Mouse (Mus musculus): ENCODE measurements around the gene Cct8l1. TPM values are rescaled to one million over a fixed set of nuclear protein-coding genes. Genes with fewer than 3 reads are reported as not detected.

Gene Cct8l1
- total RNA-seq, 2 experiments from 2014 or later: not detected

- DNase-seq (ENCODE audit: low spot score in 2 of 2): no peak
- intact Hi-C loops (cut with DNase I): loop anchor here (1.0 to 10.0 kb wide), 2 partner anchors 30 to 306 kb away; no protein-coding TSS in a partner anchor
Observed at GRCm38 (mm10) chr5:25528851-25529528, 13.1 kb downstream of the Cct8l1 start.

- intact Hi-C loops (cut with DNase I): loop anchor here (1.0 to 10.0 kb wide), 2 partner anchors 30 to 305 kb away; no protein-coding TSS in a partner anchor
- peak; percentile 100 for DNase-seq (ENCODE audit: low spot score in 2 of 2)
Observed at GRCm38 (mm10) chr5:25529529-25530421, 13.9 kb downstream of the Cct8l1 start.

DNA sequence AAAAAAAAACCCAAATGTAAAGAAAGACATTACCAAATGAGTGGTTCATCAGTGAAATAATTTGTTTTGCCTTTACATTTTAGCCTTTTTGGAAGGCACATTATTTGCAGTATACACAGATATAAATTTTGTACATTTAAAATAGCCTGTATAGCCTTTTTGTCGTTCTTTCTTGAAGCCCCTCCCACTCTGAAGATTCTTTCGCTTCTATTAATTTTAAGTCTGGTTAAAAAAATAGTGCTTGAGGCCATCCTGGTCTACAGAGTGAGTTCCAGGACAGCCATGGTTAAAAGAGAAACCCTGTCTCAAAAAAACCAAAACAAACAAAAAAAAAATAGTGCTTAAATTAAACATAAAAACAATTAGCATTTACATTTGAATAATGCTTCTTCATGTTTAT lies 14.8 kb downstream of the Cct8l1 start:
- DNase-seq (ENCODE audit: low spot score in 2 of 2): no peak
- intact Hi-C loops (cut with DNase I): no loop called here

GRCm38 (mm10) chr5:25532256-25533147 lies 16.6 kb downstream of the Cct8l1 start:
- intact Hi-C loops (cut with DNase I): no loop called here
- DNase-seq (ENCODE audit: low spot score in 2 of 2): peak in 1 of 2 experiments; percentile 29

DNA sequence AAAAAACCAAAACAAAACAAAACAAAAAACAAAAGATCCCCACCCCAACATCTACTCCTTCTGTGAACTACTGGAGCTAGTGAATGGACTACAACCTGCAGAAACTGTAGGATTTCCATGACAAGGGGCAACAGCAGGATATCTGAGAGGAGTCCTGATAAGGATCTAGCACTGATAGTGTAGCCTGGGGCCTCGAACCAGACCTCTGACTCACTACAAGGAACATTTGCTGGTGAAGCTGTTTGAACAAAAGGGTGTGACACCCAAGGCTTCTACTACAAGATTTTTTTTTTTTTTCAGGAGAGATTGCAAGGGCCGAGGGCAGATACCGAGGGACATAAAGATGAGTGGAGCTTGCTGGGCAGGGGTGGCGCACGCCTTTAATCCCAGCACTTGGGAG lies 17.4 kb downstream of the Cct8l1 start:
- intact Hi-C loops (cut with DNase I): no loop called here
- DNase-seq (ENCODE audit: low spot score in 2 of 2): no peak

- no peak for DNase-seq (ENCODE audit: low spot score in 2 of 2)
- intact Hi-C loops (cut with DNase I): no loop called here
Observed at GRCm38 (mm10) chr5:25535566-25535965, 19.7 kb downstream of the Cct8l1 start.

- intact Hi-C loops (cut with DNase I): no loop called here
- DNase-seq (ENCODE audit: low spot score in 2 of 2): no peak
Observed at GRCm38 (mm10) chr5:25536451-25536850, 20.6 kb downstream of the Cct8l1 start.

- intact Hi-C loops (cut with DNase I): no loop called here
- DNase-seq (ENCODE audit: low spot score in 2 of 2): no peak
Observed at GRCm38 (mm10) chr5:25536921-25537409, 21.1 kb downstream of the Cct8l1 start.

DNA sequence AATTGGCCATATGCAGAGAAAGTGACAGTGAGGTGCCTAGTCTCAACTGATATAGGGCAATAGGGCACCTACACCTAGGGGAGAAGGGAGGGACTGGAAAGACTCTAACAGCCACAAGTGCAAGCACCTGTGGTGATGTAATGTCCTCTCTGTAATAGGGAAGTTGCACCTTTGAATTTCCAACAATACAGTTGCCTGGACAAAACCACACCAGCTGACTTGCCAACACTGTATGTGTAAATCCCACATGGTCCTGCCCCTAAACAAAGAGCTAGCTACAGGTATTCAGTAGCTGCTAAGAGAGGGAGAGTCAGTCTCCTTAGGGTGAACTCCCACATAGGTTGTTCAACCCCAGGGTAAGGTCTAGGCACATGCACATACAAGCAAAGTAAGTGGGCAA lies 24.5 kb downstream of the Cct8l1 start:
- intact Hi-C loops (cut with DNase I): no loop called here
- DNase-seq (ENCODE audit: low spot score in 2 of 2): no peak

DNA sequence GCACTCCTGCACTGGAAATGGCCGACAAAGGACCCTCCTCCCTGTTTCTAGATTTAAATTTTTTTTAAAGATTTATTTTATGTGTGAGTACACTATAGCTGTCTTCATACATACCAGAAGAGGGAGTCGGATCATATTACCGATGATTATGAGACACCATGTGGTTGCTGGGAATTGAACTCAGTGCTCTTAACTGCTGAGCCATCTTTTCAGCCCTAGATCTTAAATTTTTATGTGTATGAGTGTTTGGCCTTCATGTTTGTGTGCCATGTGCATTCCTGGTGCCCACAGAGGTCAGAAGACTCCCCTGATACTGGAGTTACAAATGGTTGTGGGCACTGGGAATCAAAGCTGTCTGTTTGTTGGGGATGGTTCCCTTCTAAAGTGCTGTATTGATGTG lies 25.1 kb downstream of the Cct8l1 start:
- intact Hi-C loops (cut with DNase I): no loop called here

GRCm38 (mm10) chr5:25541661-25542060 lies 25.8 kb downstream of the Cct8l1 start:
- no peak for DNase-seq (ENCODE audit: low spot score in 2 of 2)
- intact Hi-C loops (cut with DNase I): no loop called here

More for the DNA sequence above, 25.1 kb downstream of the Cct8l1 start:
- no peak for DNase-seq (ENCODE audit: low spot score in 2 of 2)

DNA sequence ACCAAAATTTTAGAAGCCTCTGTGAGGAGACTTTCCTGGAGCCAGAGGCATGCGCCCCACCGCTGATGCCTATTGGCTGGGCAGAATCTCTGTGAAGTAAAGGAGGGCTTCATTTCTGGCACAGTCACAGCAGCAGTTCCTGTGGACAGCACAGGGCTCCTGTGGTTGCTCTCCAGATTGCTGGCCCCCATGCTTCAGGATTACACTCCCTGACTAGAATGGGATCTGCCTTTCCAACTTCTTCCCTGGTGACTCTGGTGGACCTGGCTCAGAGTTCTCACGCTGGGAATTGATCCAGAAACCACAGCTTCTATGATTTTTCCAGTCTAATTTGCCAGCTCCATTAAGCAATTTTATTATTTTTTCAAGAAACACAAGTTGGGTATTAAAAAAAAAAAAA lies 28.2 kb downstream of the Cct8l1 start:
- intact Hi-C loops (cut with DNase I): no loop called here
- no peak for DNase-seq (ENCODE audit: low spot score in 2 of 2)

DNA sequence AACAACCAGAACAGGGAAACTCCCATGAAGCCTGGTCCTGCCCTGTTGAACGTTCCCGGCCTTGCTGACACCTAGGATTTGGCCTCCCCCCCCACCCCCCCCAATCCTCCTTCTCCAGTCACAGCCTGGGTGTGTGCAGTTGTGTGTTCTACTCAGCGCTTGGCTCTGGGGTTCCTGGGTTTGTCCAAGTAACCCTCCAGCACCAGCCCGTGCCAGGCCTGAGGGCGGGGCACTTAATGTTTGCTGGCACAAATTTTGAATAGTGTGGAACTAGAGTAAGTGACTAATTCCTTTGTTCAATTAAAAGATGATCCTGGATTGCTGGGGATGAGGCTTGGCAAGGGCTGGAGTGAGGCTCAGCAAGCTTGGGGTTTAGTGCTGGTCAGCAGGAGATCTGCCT lies 28.7 kb downstream of the Cct8l1 start:
- no peak for DNase-seq (ENCODE audit: low spot score in 2 of 2)
- intact Hi-C loops (cut with DNase I): no loop called here

DNA sequence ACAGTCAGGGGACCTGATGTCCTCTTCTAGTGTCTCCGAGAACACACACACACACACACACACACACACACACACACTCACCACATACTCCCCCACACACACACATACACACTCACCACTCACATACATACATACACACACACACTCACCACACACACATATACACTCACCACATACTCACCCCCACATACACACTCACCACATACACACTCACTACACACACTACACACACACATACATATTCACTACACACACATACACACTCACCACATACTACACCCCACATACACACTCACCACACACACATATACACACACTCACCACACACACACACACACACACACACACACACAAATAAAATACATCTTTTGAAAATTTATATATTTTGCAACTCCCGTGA lies 31.0 kb downstream of the Cct8l1 start:
- no peak for DNase-seq (ENCODE audit: low spot score in 2 of 2)
- intact Hi-C loops (cut with DNase I): no loop called here

GRCm38 (mm10) chr5:25550912-25551311 lies 35.0 kb downstream of the Cct8l1 start:
- no peak for DNase-seq (ENCODE audit: low spot score in 2 of 2)
- intact Hi-C loops (cut with DNase I): no loop called here

- intact Hi-C loops (cut with DNase I): no loop called here
Observed at GRCm38 (mm10) chr5:25554210-25554609, 38.3 kb downstream of the Cct8l1 start.

GRCm38 (mm10) chr5:25554689-25555088 lies 38.8 kb downstream of the Cct8l1 start:
- intact Hi-C loops (cut with DNase I): no loop called here
- no peak for DNase-seq (ENCODE audit: low spot score in 2 of 2)

More at GRCm38 (mm10) chr5:25554210-25554609, 38.3 kb downstream of the Cct8l1 start:
- DNase-seq (ENCODE audit: low spot score in 2 of 2): no peak

DNA sequence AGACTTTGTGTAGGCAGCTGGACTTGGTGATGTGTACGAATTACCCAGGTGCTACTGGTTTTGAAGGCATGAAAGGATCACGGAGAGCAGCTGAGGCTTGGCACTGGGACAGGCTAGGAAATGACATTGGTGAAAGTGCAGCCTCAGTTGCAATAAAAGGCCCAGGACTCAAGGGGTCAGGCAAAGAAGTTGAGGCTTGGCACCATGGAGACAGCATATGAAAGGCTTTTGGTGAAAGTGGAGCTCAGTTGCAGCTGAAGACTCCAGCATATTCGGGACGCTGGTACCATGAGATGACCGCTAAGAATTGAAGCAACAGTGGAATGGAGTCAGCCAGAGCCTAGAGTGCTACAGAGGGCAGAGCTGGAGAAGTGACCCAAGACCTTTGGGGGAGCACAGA lies 39.8 kb downstream of the Cct8l1 start:
- no peak for DNase-seq (ENCODE audit: low spot score in 2 of 2)
- intact Hi-C loops (cut with DNase I): no loop called here

GRCm38 (mm10) chr5:25556363-25556762 lies 40.5 kb downstream of the Cct8l1 start:
- no peak for DNase-seq (ENCODE audit: low spot score in 2 of 2)
- intact Hi-C loops (cut with DNase I): no loop called here
